20 mouse cellular contexts compared by ENCODE assay signal in the genomic region with DNA sequence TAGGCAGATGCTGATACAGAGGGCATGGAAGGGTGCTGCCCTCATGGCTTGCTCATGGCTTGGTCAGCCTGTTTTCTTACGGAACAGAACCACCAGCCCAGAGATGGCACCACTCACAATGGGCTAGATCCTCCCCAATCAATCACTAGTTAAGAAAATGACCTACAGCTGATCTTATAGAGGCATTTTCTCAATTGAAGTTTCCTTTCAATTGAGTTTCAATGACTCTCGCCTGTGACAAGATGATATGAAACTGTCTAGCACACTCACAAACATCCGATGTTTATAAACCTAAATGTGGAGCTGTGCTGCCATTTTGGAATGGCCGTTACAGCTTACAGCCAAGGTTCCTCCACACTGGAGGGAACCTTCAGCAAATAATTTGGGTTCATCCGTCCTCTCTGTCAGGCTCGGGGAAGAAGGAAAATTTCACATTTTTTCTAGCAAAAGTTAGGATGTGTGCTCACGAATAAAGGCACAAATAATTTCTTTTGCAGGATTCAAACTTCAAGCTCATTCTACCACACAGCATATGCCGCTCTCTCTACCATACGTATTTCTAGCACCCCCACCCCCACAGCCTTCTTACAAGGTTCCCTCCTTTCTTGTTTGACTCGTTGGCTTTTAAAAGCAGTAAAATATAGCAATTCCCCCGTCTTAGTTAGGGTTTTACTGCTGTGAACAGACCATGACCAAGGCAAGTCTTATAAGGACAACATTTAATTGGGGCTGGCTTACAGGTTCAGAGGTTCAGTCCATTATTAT. TPM values are rescaled to one million over a fixed set of nuclear protein-coding genes. Genes with fewer than 3 reads are reported as not detected.
A peak's percentile ranks its signal among the peaks of the same experiment; 100 is the strongest.
DNase-seq lines count a peak whose midpoint lies in the region.
"Had no signal": no experiment of that assay in that cellular context is flagged by ENCODE, and none has a peak within 500 bp of the region (broad histone marks: within the 10 kb centered on the region; RNA-seq: fewer than 3 reads in every experiment).

No protein-coding gene starts in this region.

- DNase-seq in left cerebral cortex, adult 18-20 months (ENCODE audit: low spot score in 2 of 2) = peak; percentile 20 to 36
- DNase-seq in left cerebral cortex, postnatal 4 days = no peak
- DNase-seq in right cerebral cortex, adult 2 months (ENCODE audit: low spot score in 2 of 2) = peak; percentile 47 to 51
- DNase-seq in right cerebral cortex, postnatal 10 days (ENCODE audit: low spot score in 2 of 2) = no peak
- peak; percentile 40 to 54 for DNase-seq in frontal cortex, postnatal 36 days (ENCODE audit: low spot score in 2 of 2)
- peak; percentile 60 for DNase-seq in telencephalon, adult 2 months (ENCODE audit: low read depth, low spot score)
- no peak for DNase-seq in kidney, adult 11 months
- DNase-seq in thymus, adult 18-20 months = no peak
- DNase-seq: adrenal gland, adult 8-10 months; adrenal gland, postnatal 25 days; cerebellum, adult 2 months; cerebellum, adult 9-11 months; cerebellum, postnatal 25 days; forebrain, postnatal 0 days; gastrocnemius, postnatal 10 days; gastrocnemius, postnatal 36 days; heart, adult 2 months; heart, postnatal 14 days; heart, postnatal 4 days had no signal

- intact Hi-C loops in left cerebral cortex, postnatal 4 days (cut with DNase I) = no loop called here

RNA-seq across cellular contexts. Expression of a gene that starts 41.8 kb away (rescaled TPM):
- 10 to 100 TPM; 29.1 to 30.0 TPM for total RNA-seq in left cerebral cortex, adult 18-20 months (2021)
- total RNA-seq in left cerebral cortex, postnatal 4 days (2021) = 1 to 10 TPM; 5.4 to 6.7 TPM
- total RNA-seq: gastrocnemius, adult 18-20 months; gastrocnemius, postnatal 36 days had no signal

Comparison
In these comparisons a context has a peak if more than half of its experiments do, and no peak if none do; other contexts are left out.
1. DNase-seq: peak in left cerebral cortex, adult 18-20 months (2 of 2), right cerebral cortex, adult 2 months (2 of 2), frontal cortex, postnatal 36 days (2 of 2) and telencephalon, adult 2 months (single experiment); none in left cerebral cortex, postnatal 4 days (single experiment), right cerebral cortex, postnatal 10 days (0 of 2), kidney, adult 11 months (single experiment) and thymus, adult 18-20 months (0 of 2).